Mouse (Mus musculus): ENCODE measurements around the gene Asb18. TPM values are rescaled to one million over a fixed set of nuclear protein-coding genes. Genes with fewer than 3 reads are reported as not detected.

The Asb18 gene
- polyA plus RNA-seq, 1 experiment = not detected

DNA sequence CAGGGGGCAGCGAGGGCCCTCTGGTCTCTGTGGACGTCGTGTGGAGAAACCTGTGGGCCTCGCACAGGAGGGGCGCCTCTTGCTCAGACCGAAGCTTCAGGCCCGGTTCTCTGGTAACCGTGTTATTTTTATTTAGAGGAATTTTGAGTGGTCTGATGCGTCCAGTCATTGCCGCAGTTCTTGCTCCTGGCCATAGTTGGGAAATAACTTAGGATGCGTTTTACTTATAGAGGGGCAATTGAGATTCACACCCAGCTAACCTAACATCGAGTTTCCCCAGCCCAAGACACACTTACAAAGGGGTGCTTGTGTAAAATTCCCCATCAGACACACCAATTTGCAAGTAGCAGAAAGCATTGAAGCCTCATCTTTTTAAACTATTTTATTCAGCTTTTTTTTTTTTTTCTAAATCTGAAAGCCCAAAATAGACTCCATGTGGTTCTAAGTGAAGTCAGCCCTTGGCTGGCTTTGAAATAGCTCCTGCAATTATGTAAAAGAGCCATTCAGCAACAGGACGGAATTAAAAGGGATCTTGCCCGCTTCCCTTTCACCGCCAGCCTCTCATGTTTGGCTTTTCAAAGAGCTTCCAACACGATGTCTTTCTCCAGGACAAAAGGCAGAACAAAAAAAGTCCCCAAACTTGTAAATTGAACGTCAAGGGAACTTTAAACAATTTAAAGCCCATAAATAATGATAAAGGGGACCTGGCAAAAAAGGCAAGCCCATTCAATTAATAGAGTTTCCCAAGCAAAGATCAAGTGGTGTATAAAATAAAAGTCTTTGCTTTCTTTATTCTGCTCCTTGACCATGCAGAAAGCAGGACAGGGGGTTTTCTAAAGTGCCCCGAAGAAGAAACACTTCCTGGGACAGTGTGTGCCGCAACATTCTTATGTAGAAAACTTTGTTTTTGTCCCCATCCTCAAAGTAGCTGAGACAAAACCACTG lies 79.9 kb downstream of the Asb18 start:
- Histone ChIP-seq H3K9me3 (replicated peaks; ENCODE audit: control insufficient read depth, insufficient read depth, low read length, poor library complexity, severe bottlenecking) (no peaks in the 10 kb centered on the region), H3K27me3 (ENCODE audit: control insufficient read depth, insufficient read depth, low read length, poor library complexity, severe bottlenecking) (peaks cover 12% of the 10 kb centered on the region), H3K27ac (ENCODE audit: insufficient read depth, low read length) (no peak overlapping the region), H3K4me1 (ENCODE audit: control insufficient read depth, insufficient read depth, low read length) (peaks cover 5% of the 10 kb centered on the region), H3K9ac (ENCODE audit: low read depth, poor library complexity, severe bottlenecking) (no peak overlapping the region), H3K36me3 (ENCODE audit: control insufficient read depth, insufficient read depth, low read length, poor library complexity, severe bottlenecking) (no peaks in the 10 kb centered on the region), H3K4me3 (ENCODE audit: low read depth, low read length) (no peak overlapping the region)
- TF ChIP-seq EP300 (IDR thresholded peaks at IDR 0.05; ENCODE audit: insufficient read depth, low read depth, low read length) = no peak
- TF ChIP-seq POLR2A (IDR thresholded peaks at IDR 0.05; ENCODE audit: insufficient read depth, low read length) = no peak
- TF ChIP-seq CTCF (IDR thresholded peaks at IDR 0.05; ENCODE audit: low read depth, low read length) = no peak

DNA sequence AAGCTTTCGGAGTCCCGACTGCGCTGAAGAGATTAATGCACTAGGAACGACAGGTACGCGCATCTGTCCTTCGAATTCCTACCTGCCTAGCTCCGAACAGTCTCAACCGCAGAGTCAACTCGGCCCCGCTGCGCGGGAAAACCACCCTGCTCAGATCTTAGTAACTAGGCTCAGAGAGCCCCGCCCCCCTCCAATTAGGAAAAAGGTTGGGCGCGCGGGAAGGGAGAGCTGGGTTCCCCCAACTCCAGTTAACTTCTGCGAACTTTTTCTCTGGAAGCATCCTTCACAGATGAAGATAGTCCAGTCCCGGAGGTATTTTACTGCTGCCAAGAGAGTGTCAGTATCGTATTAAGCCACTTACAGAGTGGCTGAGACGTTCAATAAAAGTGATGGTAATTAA lies 80.7 kb downstream of the Asb18 start:
- Histone ChIP-seq H3K9me3 (replicated peaks; ENCODE audit: control insufficient read depth, insufficient read depth, low read length, poor library complexity, severe bottlenecking) (no peaks in the 10 kb centered on the region), H3K9ac (ENCODE audit: low read depth, poor library complexity, severe bottlenecking) (no peak overlapping the region), H3K4me1 (ENCODE audit: control insufficient read depth, insufficient read depth, low read length) (peaks cover 6% of the 10 kb centered on the region), H3K36me3 (ENCODE audit: control insufficient read depth, insufficient read depth, low read length, poor library complexity, severe bottlenecking) (peaks cover under 1% of the 10 kb centered on the region; the same call in 1 of the 2 replicates), H3K4me3 (ENCODE audit: low read depth, low read length) (no peak overlapping the region), H3K27me3 (ENCODE audit: control insufficient read depth, insufficient read depth, low read length, poor library complexity, severe bottlenecking) (peaks cover 12% of the 10 kb centered on the region), H3K27ac (ENCODE audit: insufficient read depth, low read length) (no peak overlapping the region)
- TF ChIP-seq EP300 (IDR thresholded peaks at IDR 0.05; ENCODE audit: insufficient read depth, low read depth, low read length) (0 out of 2 replicates have a peak, but pooled peaks have one; percentile 16), POLR2A (IDR thresholded peaks at IDR 0.05; ENCODE audit: insufficient read depth, low read length) (no peak)

DNA sequence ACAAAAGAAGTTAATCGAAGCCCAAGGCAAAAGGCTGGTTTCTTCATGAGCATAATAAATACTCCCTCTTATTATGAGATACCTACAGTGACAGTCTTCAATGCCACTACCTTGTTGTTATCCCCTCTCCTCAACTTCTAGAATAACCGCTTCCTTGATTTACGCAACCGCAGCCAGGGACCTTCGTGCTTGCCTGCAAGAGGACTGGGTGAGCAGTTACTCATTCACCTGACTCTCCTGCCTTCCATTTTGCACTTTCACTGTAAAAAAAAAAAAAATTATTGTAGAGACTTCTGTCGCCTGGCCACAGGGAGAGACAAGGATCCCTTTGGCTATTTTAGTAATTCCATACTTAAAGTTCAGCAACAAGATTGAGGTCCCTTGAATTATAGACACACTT lies 81.4 kb downstream of the Asb18 start:
- Histone ChIP-seq H3K9ac (ENCODE audit: low read depth, poor library complexity, severe bottlenecking) (no peak overlapping the region), H3K4me3 (ENCODE audit: low read depth, low read length) (no peak overlapping the region), H3K36me3 (ENCODE audit: control insufficient read depth, insufficient read depth, low read length, poor library complexity, severe bottlenecking) (peaks cover 8% of the 10 kb centered on the region), H3K27ac (ENCODE audit: insufficient read depth, low read length) (no peak overlapping the region), H3K27me3 (ENCODE audit: control insufficient read depth, insufficient read depth, low read length, poor library complexity, severe bottlenecking) (peaks cover 12% of the 10 kb centered on the region), H3K4me1 (ENCODE audit: control insufficient read depth, insufficient read depth, low read length) (peaks cover 9% of the 10 kb centered on the region), H3K9me3 (replicated peaks; ENCODE audit: control insufficient read depth, insufficient read depth, low read length, poor library complexity, severe bottlenecking) (no peaks in the 10 kb centered on the region)
- TF ChIP-seq POLR2A (IDR thresholded peaks at IDR 0.05; ENCODE audit: insufficient read depth, low read length) = no peak
- no peak for TF ChIP-seq EP300 (IDR thresholded peaks at IDR 0.05; ENCODE audit: insufficient read depth, low read depth, low read length)
- no peak for TF ChIP-seq CTCF (IDR thresholded peaks at IDR 0.05; ENCODE audit: low read depth, low read length)

DNA sequence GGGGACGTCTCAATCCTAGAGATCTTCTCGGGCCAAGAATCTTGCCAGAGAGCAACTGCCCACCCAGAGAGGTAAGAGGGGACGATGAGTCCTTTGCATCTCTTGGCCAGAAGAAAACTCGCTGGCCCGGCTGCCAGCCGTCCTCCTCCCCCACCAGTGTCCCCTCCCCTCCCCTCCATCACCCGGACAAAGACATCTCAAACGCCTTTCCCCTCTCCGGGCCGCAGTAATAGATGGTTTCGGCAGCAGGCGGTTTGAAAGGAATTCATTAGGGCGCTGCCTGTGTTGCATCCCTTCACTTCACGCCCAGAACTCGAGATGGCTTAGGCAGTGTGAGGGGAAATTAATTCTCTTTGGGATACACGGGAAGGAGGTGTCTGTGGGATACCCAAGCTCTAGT lies 81.8 kb downstream of the Asb18 start:
- no peak for TF ChIP-seq CTCF (IDR thresholded peaks at IDR 0.05; ENCODE audit: low read depth, low read length)
- no peak for TF ChIP-seq POLR2A (IDR thresholded peaks at IDR 0.05; ENCODE audit: insufficient read depth, low read length)
- TF ChIP-seq EP300 (IDR thresholded peaks at IDR 0.05; ENCODE audit: insufficient read depth, low read depth, low read length) = no peak
- Histone ChIP-seq H3K9me3 (replicated peaks; ENCODE audit: control insufficient read depth, insufficient read depth, low read length, poor library complexity, severe bottlenecking) (no peaks in the 10 kb centered on the region), H3K27ac (ENCODE audit: insufficient read depth, low read length) (no peak overlapping the region), H3K4me1 (ENCODE audit: control insufficient read depth, insufficient read depth, low read length) (peaks cover 9% of the 10 kb centered on the region), H3K36me3 (ENCODE audit: control insufficient read depth, insufficient read depth, low read length, poor library complexity, severe bottlenecking) (peaks cover 10% of the 10 kb centered on the region), H3K27me3 (ENCODE audit: control insufficient read depth, insufficient read depth, low read length, poor library complexity, severe bottlenecking) (peaks cover 12% of the 10 kb centered on the region), H3K4me3 (ENCODE audit: low read depth, low read length) (no peak overlapping the region), H3K9ac (ENCODE audit: low read depth, poor library complexity, severe bottlenecking) (no peak overlapping the region)

DNA sequence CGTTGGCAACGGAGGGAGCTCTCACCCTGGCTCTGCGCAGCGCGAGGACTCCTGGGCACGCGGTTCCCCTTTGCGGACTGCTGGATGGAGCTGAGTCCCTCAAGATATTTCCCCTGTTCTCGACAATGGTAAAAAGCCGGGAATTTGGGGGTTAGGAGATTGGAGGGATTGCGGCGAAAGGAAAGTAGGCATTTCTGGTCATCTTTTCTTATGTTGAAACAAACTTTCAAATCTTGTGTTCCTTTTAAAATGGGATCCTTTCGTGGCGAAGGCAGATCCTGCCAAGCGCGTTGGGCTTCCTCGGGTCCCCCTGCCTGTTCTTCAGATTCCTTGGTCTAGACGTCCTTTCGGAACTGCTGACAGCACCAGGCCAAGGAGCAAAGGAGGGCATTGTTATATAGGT lies 82.4 kb downstream of the Asb18 start:
- TF ChIP-seq POLR2A (IDR thresholded peaks at IDR 0.05; ENCODE audit: insufficient read depth, low read length) (no peak), EP300 (IDR thresholded peaks at IDR 0.05; ENCODE audit: insufficient read depth, low read depth, low read length) (no peak), CTCF (IDR thresholded peaks at IDR 0.05; ENCODE audit: low read depth, low read length) (no peak)
- peak overlapping the region; percentile 90 for H3K9ac ChIP-seq (ENCODE audit: low read depth, poor library complexity, severe bottlenecking)
- peaks cover 10% of the 10 kb centered on the region for H3K36me3 ChIP-seq (ENCODE audit: control insufficient read depth, insufficient read depth, low read length, poor library complexity, severe bottlenecking)
- H3K4me1 ChIP-seq (ENCODE audit: control insufficient read depth, insufficient read depth, low read length) = peaks cover 9% of the 10 kb centered on the region
- no peak overlapping the region for H3K27ac ChIP-seq (ENCODE audit: insufficient read depth, low read length)
- H3K4me3 ChIP-seq (ENCODE audit: low read depth, low read length) = peak overlapping the region; percentile 64
- H3K27me3 ChIP-seq (ENCODE audit: control insufficient read depth, insufficient read depth, low read length, poor library complexity, severe bottlenecking) = peaks cover 12% of the 10 kb centered on the region
- H3K9me3 ChIP-seq (replicated peaks; ENCODE audit: control insufficient read depth, insufficient read depth, low read length, poor library complexity, severe bottlenecking) = no peaks in the 10 kb centered on the region

DNA sequence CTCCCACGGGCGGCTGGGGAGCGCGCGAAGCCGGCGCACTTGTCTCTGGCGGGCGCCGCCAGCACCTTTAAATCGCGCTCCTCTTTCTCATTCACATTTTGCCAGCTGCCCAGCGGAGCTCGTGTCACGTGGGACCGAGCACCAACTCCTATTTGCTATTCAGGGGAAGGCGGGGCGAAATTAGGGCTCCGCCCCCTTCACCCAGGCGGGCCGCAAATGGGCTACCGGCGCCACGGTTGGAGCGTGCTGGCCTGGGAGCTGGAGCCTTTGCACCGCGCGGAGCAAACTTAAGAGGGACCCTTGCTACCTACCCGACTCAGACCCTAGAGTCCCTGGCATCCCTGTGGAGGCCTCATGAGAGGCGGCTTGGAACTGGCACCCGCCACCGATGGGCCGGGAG lies 83.3 kb downstream of the Asb18 start, which contains the start of gene Gbx2:
Gene Gbx2, minus strand, starts transcription at position 60 of the 400 bp plus-strand sequence.
- Histone ChIP-seq H3K4me1 (ENCODE audit: control insufficient read depth, insufficient read depth, low read length) (peaks cover 9% of the 10 kb centered on the region), H3K27ac (ENCODE audit: insufficient read depth, low read length) (0 out of 2 replicates have a peak within 1 kb of the TSS, but pooled peaks have one; percentile 3), H3K36me3 (ENCODE audit: control insufficient read depth, insufficient read depth, low read length, poor library complexity, severe bottlenecking) (peaks cover 10% of the 10 kb centered on the region), H3K4me3 (ENCODE audit: low read depth, low read length) (peak within 1 kb of the TSS; percentile 86), H3K27me3 (ENCODE audit: control insufficient read depth, insufficient read depth, low read length, poor library complexity, severe bottlenecking) (peaks cover 12% of the 10 kb centered on the region), H3K9ac (ENCODE audit: low read depth, poor library complexity, severe bottlenecking) (peak within 1 kb of the TSS; percentile 90), H3K9me3 (replicated peaks; ENCODE audit: control insufficient read depth, insufficient read depth, low read length, poor library complexity, severe bottlenecking) (no peaks in the 10 kb centered on the region)
- TF ChIP-seq CTCF (IDR thresholded peaks at IDR 0.05; ENCODE audit: low read depth, low read length) = no peak
- TF ChIP-seq EP300 (IDR thresholded peaks at IDR 0.05; ENCODE audit: insufficient read depth, low read depth, low read length) = 0 out of 2 replicates have a peak, but pooled peaks have one; percentile 21
- TF ChIP-seq POLR2A (IDR thresholded peaks at IDR 0.05; ENCODE audit: insufficient read depth, low read length) = peak; percentile 28
